Mouse (Mus musculus) bone marrow macrophage, adult 2 months (primary cell): ENCODE results near the gene Olfr543.
"Not testable (repeated sequence)": the region's sequence is repeated elsewhere in the genome, so short reads cannot be mapped to it uniquely, and the experiment has no call there.

ENCODE experiments used
- CTCF ChIP-seq: IDR thresholded peaks from 2 replicates; pipeline ENCODE4 v1.5.1; 2012; ENCODE audit warnings: low read depth, mild to moderate bottlenecking, low read length, moderate library complexity
- POLR2A ChIP-seq: IDR thresholded peaks from 2 replicates; pipeline ENCODE4 v1.6.1; 2012; ENCODE audit warnings: mild to moderate bottlenecking, low read depth, low read length, borderline replicate concordance

GRCm38 (mm10) chr7:102484766-102485165, 3.3 kb upstream of the Olfr543 start:
- not testable (repeated sequence) for TF ChIP-seq CTCF, POLR2A
